Mouse (Mus musculus): Measurements from ENCODE around the gene Galp. TPM values are rescaled to one million over a fixed set of nuclear protein-coding genes. Genes with fewer than 3 reads are reported as not detected.

Gene Galp
- not detected in 2 replicates for polyA plus RNA-seq (2012; rRNA removed)

DNA sequence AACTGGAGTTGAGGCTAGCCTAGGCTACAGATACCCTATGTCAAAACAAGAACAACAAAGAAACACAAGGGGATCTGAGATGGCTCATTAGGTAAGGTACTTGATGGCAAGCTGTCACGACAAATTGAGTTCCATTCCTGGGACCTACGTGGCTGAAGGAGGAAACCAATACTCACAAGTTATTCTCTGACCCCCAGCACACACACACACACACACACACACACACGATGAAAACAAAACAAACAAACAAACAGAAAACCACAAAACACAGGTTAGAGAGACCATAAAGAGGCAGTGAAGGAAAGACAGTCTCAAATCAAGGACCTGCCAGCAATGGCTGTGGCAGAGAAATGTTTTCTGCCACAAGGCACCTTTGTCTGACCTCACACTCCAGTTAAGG, at the start of gene Galp:
Gene Galp (plus strand): TSS at position 301 of the 400 bp plus-strand sequence.

DNA sequence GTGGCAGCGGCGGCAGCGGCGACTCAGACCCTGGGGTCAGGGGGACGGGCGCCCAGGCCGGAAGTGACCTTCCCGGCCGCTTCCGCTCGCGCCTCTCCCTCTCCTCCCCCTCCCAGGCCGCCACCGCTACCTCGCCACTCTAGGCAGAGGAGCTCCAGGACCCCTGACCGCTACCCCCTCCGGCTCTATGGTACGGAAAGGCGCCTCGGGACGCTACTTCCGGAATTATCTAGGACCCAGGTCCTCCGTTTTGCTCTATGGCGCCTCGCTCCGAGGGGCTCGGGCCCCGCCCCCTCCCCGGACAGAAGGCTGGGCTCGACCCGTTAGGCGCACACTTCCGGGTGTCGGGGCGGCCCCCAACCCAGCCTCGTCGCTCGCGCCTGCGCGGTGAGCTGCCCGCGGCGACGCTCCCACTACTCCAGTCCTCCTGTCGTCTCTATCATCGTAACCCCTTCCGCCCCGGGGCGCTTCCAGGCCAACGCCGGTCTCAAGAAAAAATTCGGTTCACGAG, 40.9 kb upstream of the Galp start, which contains the start of gene Zfp787:
Gene Zfp787 (minus strand): TSS at position 97 of the 511 bp plus-strand sequence.

DNA sequence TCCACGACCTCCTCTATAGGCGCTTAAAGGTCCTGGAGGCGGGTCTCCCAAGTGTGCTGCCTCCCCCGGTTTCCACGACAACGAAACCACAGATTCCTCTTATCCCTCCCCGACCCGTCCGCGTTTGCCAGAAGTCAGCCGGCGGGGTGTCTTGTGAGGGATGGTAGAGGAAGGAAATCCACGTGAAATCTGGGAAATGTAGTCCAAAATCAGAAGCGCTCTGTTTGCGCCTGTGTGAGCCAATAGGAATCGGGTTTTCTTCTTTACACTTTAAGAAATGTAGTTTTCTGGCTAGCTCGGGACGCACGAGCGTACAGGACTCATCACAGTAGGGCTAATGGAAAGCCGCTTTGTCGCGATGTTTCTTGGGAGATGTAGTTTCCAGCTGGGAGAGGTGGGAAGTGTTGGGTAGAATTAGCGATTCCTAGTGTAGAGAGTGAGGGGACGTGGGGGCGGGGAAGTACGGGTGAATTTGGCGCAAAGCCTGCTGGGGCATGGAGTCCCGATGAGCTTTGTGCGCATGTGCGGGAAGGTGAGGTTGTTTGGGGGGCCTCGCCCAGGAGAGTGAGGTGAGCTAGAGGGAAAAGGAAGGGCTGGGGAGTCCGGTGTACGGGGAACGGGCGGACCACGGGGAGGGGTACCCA, 24.8 kb upstream of the Galp start, which contains the start of gene Zfp444:
Gene Zfp444 (plus strand): TSS at position 221 of the 644 bp plus-strand sequence.

DNA sequence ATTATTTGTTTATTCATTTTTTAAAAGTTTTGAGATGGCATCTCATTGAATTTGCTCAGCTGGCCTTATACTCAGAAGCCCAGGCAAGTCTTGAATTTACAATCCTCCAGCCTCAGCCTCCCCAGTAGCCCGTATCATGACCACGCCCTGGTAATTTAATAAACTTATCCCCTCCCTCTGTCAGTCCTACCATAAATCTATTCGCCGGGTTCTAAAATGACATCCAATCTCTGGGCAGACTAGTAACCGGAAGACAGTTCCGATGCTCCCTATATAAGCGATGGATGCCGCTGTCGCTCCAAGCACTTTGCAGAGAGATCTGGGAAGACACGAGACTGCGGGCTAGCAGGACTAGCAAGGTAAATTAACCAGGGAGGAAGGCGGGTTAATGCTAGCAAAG, 25.1 kb downstream of the Galp start, which contains the start of gene Zscan5b:
Gene Zscan5b (plus strand): TSS at position 301 of the 400 bp plus-strand sequence.

DNA sequence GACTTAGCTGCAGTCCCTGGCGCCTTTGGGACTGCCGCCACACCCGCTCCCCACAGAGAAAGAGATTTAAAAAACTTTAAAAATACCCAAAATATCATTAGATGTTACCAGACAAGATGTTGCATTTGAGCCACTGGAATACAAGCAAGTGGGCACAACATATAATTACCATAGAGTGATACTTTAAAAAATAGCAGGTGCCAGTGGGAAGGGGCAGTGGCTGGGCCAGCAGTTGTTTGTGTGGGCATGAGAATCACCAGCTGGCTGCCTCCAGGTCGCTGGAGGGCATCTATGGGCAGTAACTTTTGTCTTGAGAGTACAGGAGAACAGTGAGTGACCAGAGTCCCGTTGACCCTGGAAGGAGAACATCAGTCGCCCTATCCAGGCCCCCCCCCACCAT, 55.5 kb downstream of the Galp start, which contains the start of gene Epp13:
Gene Epp13 (plus strand): TSS at position 301 of the 400 bp plus-strand sequence.

Other genes starting within 250 kb of the Galp start
- gene Vmn1r65, start 186.1 kb upstream of the Galp start, polyA plus RNA-seq (2012; rRNA removed) = not detected in 2 replicates
- 0.02 TPM in 1 of 2 replicates, not detected in the other for gene Nlrp4c, start 151.9 kb upstream of the Galp start, polyA plus RNA-seq (2012; rRNA removed)
- gene Zfp787, start 41.1 kb upstream of the Galp start, polyA plus RNA-seq (2012; rRNA removed) = 36.1 and 39.3 TPM in 2 replicates
- gene Zfp444, start 24.9 kb upstream of the Galp start, polyA plus RNA-seq (2012; rRNA removed) = 52.6 and 93.5 TPM in 2 replicates
- not detected in 2 replicates for gene Zscan5b, start 25.2 kb downstream of the Galp start, polyA plus RNA-seq (2012; rRNA removed)
- not detected in 2 replicates for gene Epp13, start 55.6 kb downstream of the Galp start, polyA plus RNA-seq (2012; rRNA removed)
- gene Zfp667, start 89.5 kb downstream of the Galp start, polyA plus RNA-seq (2012; rRNA removed) = 5.6 and 6.3 TPM in 2 replicates
- gene Zfp583, start 134.2 kb downstream of the Galp start, polyA plus RNA-seq (2012; rRNA removed) = 6.1 and 7.8 TPM in 2 replicates
- 2.2 and 2.5 TPM in 2 replicates for gene Gm3854, start 146.7 kb downstream of the Galp start, polyA plus RNA-seq (2012; rRNA removed)
- 1.5 and 2.3 TPM in 2 replicates for gene Zfp78, start 166.2 kb downstream of the Galp start, polyA plus RNA-seq (2012; rRNA removed)
- 7.9 and 13.4 TPM in 2 replicates for gene Zfp28, start 186.2 kb downstream of the Galp start, polyA plus RNA-seq (2012; rRNA removed)
- 1.1 and 1.9 TPM in 2 replicates for gene Smim17, start 201.6 kb downstream of the Galp start, polyA plus RNA-seq (2012; rRNA removed)
- gene Gm20715, start 213.2 kb downstream of the Galp start, polyA plus RNA-seq (2012; rRNA removed) = 0.05 and 0.06 TPM in 2 replicates
- gene Olfr1344, start 241.6 kb downstream of the Galp start, polyA plus RNA-seq (2012; rRNA removed) = 0.02 and 0.06 TPM in 2 replicates